8 mouse cellular contexts compared by ENCODE assay signal in genomic region chr10:63065988-63066387, GRCm38 (mm10). TPM values are rescaled to one million over a fixed set of nuclear protein-coding genes. Genes with fewer than 3 reads are reported as not detected.
DNase-seq lines count a peak whose midpoint lies in the region; ATAC-seq lines count a peak whose summit lies in the region.

No protein-coding gene starts in this region.

- no peaks in the 10 kb centered on the region; the same call in 1 of the 2 replicates for H3K9me3 ChIP-seq in embryonic facial prominence, embryonic 12.5 days
- H3K9me3 ChIP-seq in heart, embryonic 10.5 days, result no peaks in the 10 kb centered on the region
- H3K9me3 ChIP-seq in kidney, embryonic 16.5 days (ENCODE audit: low read length), result 0 out of 2 replicates have a peak, but pooled peaks cover 4% of the 10 kb centered on the region
- H3K9me3 ChIP-seq in liver, embryonic 11.5 days (ENCODE audit: control insufficient read depth, low read length), result no peaks in the 10 kb centered on the region
- H3K9me3 ChIP-seq in neural tube, embryonic 13.5 days, result no peaks in the 10 kb centered on the region
- H3K9me3 ChIP-seq in stomach, embryonic 16.5 days (replicated peaks; ENCODE audit: control insufficient read depth, low read length), result no peaks in the 10 kb centered on the region

- H3K27ac ChIP-seq in embryonic facial prominence, embryonic 12.5 days, result no peak overlapping the region
- no peak overlapping the region for H3K27ac ChIP-seq in heart, embryonic 10.5 days
- no peak overlapping the region for H3K27ac ChIP-seq in kidney, embryonic 16.5 days (ENCODE audit: low read length)
- H3K27ac ChIP-seq in liver, embryonic 11.5 days (ENCODE audit: low read depth, low read length), result no peak overlapping the region
- no peak overlapping the region for H3K27ac ChIP-seq in neural tube, embryonic 13.5 days (replicated peaks)
- no peak overlapping the region for H3K27ac ChIP-seq in stomach, embryonic 16.5 days (ENCODE audit: low read length)

- H3K4me2 ChIP-seq in embryonic facial prominence, embryonic 12.5 days (replicated peaks), result no peak overlapping the region
- no peak overlapping the region for H3K4me2 ChIP-seq in kidney, embryonic 16.5 days (replicated peaks; ENCODE audit: low read depth, low read length)
- H3K4me2 ChIP-seq in liver, embryonic 11.5 days, result no peak overlapping the region
- H3K4me2 ChIP-seq in neural tube, embryonic 13.5 days, result no peak overlapping the region
- H3K4me2 ChIP-seq in stomach, embryonic 16.5 days (ENCODE audit: low read depth, low read length), result no peak overlapping the region

- H3K36me3 ChIP-seq in embryonic facial prominence, embryonic 12.5 days, result no peaks in the 10 kb centered on the region
- no peaks in the 10 kb centered on the region for H3K36me3 ChIP-seq in heart, embryonic 10.5 days
- 0 out of 2 replicates have a peak, but pooled peaks cover 2% of the 10 kb centered on the region for H3K36me3 ChIP-seq in kidney, embryonic 16.5 days (ENCODE audit: insufficient read depth, low read length)
- no peaks in the 10 kb centered on the region for H3K36me3 ChIP-seq in liver, embryonic 11.5 days (ENCODE audit: control insufficient read depth, insufficient read depth, low read length)
- H3K36me3 ChIP-seq in neural tube, embryonic 13.5 days, result no peaks in the 10 kb centered on the region
- H3K36me3 ChIP-seq in stomach, embryonic 16.5 days (ENCODE audit: control insufficient read depth, insufficient read depth, low read length), result no peaks in the 10 kb centered on the region

- H3K9ac ChIP-seq in embryonic facial prominence, embryonic 12.5 days, result no peak overlapping the region
- no peak overlapping the region for H3K9ac ChIP-seq in kidney, embryonic 16.5 days (replicated peaks; ENCODE audit: low read length)
- H3K9ac ChIP-seq in liver, embryonic 11.5 days (ENCODE audit: low read depth, low read length), result no peak overlapping the region
- no peak overlapping the region for H3K9ac ChIP-seq in neural tube, embryonic 13.5 days
- no peak overlapping the region for H3K9ac ChIP-seq in stomach, embryonic 16.5 days (ENCODE audit: low read length)

- H3K4me3 ChIP-seq in embryonic facial prominence, embryonic 12.5 days, result no peak overlapping the region
- no peak overlapping the region for H3K4me3 ChIP-seq in heart, embryonic 10.5 days
- H3K4me3 ChIP-seq in kidney, embryonic 16.5 days (ENCODE audit: low read length), result no peak overlapping the region
- no peak overlapping the region for H3K4me3 ChIP-seq in liver, embryonic 11.5 days (ENCODE audit: low read depth, low read length)
- H3K4me3 ChIP-seq in neural tube, embryonic 13.5 days, result no peak overlapping the region
- H3K4me3 ChIP-seq in stomach, embryonic 16.5 days (replicated peaks; ENCODE audit: low read length), result no peak overlapping the region

- peak; percentile 68 for ATAC-seq in embryonic facial prominence, embryonic 12.5 days (ENCODE audit: insufficient number of reproducible peaks, insufficient read depth, low FRiP score, low TSS enrichment)
- ATAC-seq in kidney, embryonic 16.5 days (ENCODE audit: low FRiP score, low TSS enrichment), result peak; percentile 80
- peak; percentile 56; the same call in 1 of the 2 replicates for ATAC-seq in liver, embryonic 11.5 days (replicated peaks; ENCODE audit: low FRiP score)
- ATAC-seq in neural tube, embryonic 13.5 days (ENCODE audit: low read depth), result peak; percentile 73
- ATAC-seq in stomach, embryonic 16.5 days (ENCODE audit: insufficient read depth, low FRiP score), result peak; percentile 61; the same call in 1 of the 2 replicates

- WGBS in embryonic facial prominence, embryonic 12.5 days, result 8% methylated on average over 5 of the region's 5 CpGs
- WGBS in heart, embryonic 10.5 days, result 10% methylated on average over 5 of the region's 5 CpGs
- 4% methylated on average over 5 of the region's 5 CpGs for WGBS in kidney, embryonic 16.5 days
- WGBS in liver, embryonic 11.5 days, result 19% methylated on average over 5 of the region's 5 CpGs
- WGBS in neural tube, embryonic 13.5 days, result 4% methylated on average over 5 of the region's 5 CpGs
- WGBS in stomach, embryonic 16.5 days, result 12% methylated on average over 5 of the region's 5 CpGs

- no peaks in the 10 kb centered on the region for H3K27me3 ChIP-seq in embryonic facial prominence, embryonic 12.5 days
- H3K27me3 ChIP-seq in heart, embryonic 10.5 days (ENCODE audit: insufficient read depth, poor library complexity, severe bottlenecking), result peaks cover 7% of the 10 kb centered on the region; the same call in 1 of the 2 replicates
- H3K27me3 ChIP-seq in kidney, embryonic 16.5 days (ENCODE audit: insufficient read depth, low read length), result no peaks in the 10 kb centered on the region
- H3K27me3 ChIP-seq in liver, embryonic 11.5 days (replicated peaks; ENCODE audit: control insufficient read depth, insufficient read depth, low read length), result no peaks in the 10 kb centered on the region
- no peaks in the 10 kb centered on the region for H3K27me3 ChIP-seq in neural tube, embryonic 13.5 days
- H3K27me3 ChIP-seq in stomach, embryonic 16.5 days (ENCODE audit: control insufficient read depth, insufficient read depth, low read length), result no peaks in the 10 kb centered on the region

- DNase-seq in A20 (ENCODE audit: low read depth, low spot score), result peak; percentile 77
- DNase-seq in adrenal gland, postnatal 25 days, result peak; percentile 76
- peak; percentile 86 for DNase-seq in heart, embryonic 10.5 days (ENCODE audit: low spot score)
- peak; percentile 61 for DNase-seq in liver, embryonic 11.5 days (ENCODE audit: low spot score)

- H3K4me1 ChIP-seq in embryonic facial prominence, embryonic 12.5 days, result no peaks in the 10 kb centered on the region
- H3K4me1 ChIP-seq in heart, embryonic 10.5 days, result no peaks in the 10 kb centered on the region
- 0 out of 2 replicates have a peak, but pooled peaks cover 3% of the 10 kb centered on the region for H3K4me1 ChIP-seq in kidney, embryonic 16.5 days (ENCODE audit: insufficient read depth, low read length)
- no peaks in the 10 kb centered on the region for H3K4me1 ChIP-seq in liver, embryonic 11.5 days (replicated peaks; ENCODE audit: control insufficient read depth, insufficient read depth, low read length)
- 0 out of 2 replicates have a peak, but pooled peaks cover 2% of the 10 kb centered on the region for H3K4me1 ChIP-seq in neural tube, embryonic 13.5 days (replicated peaks)
- no peaks in the 10 kb centered on the region for H3K4me1 ChIP-seq in stomach, embryonic 16.5 days (ENCODE audit: control insufficient read depth, insufficient read depth, low read length)

RNA-seq across cellular contexts. Expression of gene Pbld1, which starts 6.0 kb away (rescaled TPM):
- total RNA-seq in adrenal gland, postnatal 25 days (2021), result 1.8 and 5.3 TPM in 2 replicates
- 1.4 and 2.1 TPM in 2 replicates for polyA plus RNA-seq in embryonic facial prominence, embryonic 12.5 days (2016; fragmentation: Nextera tagmentation; extraction: Ambion mirVana)
- polyA plus RNA-seq in heart, embryonic 10.5 days (2016; fragmentation: Nextera tagmentation; extraction: Ambion mirVana), result 0.42 and 1.7 TPM in 2 replicates
- polyA plus RNA-seq in kidney, embryonic 16.5 days (2015; fragmentation: Nextera tagmentation; extraction: Ambion mirVana), result 9.6 and 10.6 TPM in 2 replicates
- 1.9 and 2.5 TPM in 2 replicates for polyA plus RNA-seq in liver, embryonic 11.5 days (2014; fragmentation: Nextera tagmentation; extraction: Ambion mirVana)
- polyA plus RNA-seq in neural tube, embryonic 13.5 days (2015; fragmentation: Nextera tagmentation; extraction: Ambion mirVana), result 0.56 and 0.99 TPM in 2 replicates
- 6.1 and 6.9 TPM in 2 replicates for polyA plus RNA-seq in stomach, embryonic 16.5 days (2015; fragmentation: Nextera tagmentation; extraction: Ambion mirVana)

RNA-seq across cellular contexts. Expression of gene Atoh7, which starts 33.5 kb away (rescaled TPM):
- total RNA-seq in adrenal gland, postnatal 25 days (2021), result not detected in 2 replicates
- 11.5 and 16.1 TPM in 2 replicates for polyA plus RNA-seq in embryonic facial prominence, embryonic 12.5 days (2016; fragmentation: Nextera tagmentation; extraction: Ambion mirVana)
- not detected in 2 replicates for polyA plus RNA-seq in heart, embryonic 10.5 days (2016; fragmentation: Nextera tagmentation; extraction: Ambion mirVana)
- polyA plus RNA-seq in kidney, embryonic 16.5 days (2015; fragmentation: Nextera tagmentation; extraction: Ambion mirVana), result not detected in 2 replicates
- polyA plus RNA-seq in liver, embryonic 11.5 days (2014; fragmentation: Nextera tagmentation; extraction: Ambion mirVana), result not detected in 2 replicates
- polyA plus RNA-seq in neural tube, embryonic 13.5 days (2015; fragmentation: Nextera tagmentation; extraction: Ambion mirVana), result 0.36 and 0.89 TPM in 2 replicates
- not detected in 2 replicates for polyA plus RNA-seq in stomach, embryonic 16.5 days (2015; fragmentation: Nextera tagmentation; extraction: Ambion mirVana)

RNA-seq across cellular contexts. Expression of gene Pbld2, which starts 41.9 kb away (rescaled TPM):
- total RNA-seq in adrenal gland, postnatal 25 days (2021), result 3.4 and 4.3 TPM in 2 replicates
- polyA plus RNA-seq in embryonic facial prominence, embryonic 12.5 days (2016; fragmentation: Nextera tagmentation; extraction: Ambion mirVana), result 0.52 and 0.92 TPM in 2 replicates
- polyA plus RNA-seq in heart, embryonic 10.5 days (2016; fragmentation: Nextera tagmentation; extraction: Ambion mirVana), result 0.27 and 0.77 TPM in 2 replicates
- 5.0 and 6.1 TPM in 2 replicates for polyA plus RNA-seq in kidney, embryonic 16.5 days (2015; fragmentation: Nextera tagmentation; extraction: Ambion mirVana)
- polyA plus RNA-seq in liver, embryonic 11.5 days (2014; fragmentation: Nextera tagmentation; extraction: Ambion mirVana), result 0.73 and 1.2 TPM in 2 replicates
- 0.84 and 1.5 TPM in 2 replicates for polyA plus RNA-seq in neural tube, embryonic 13.5 days (2015; fragmentation: Nextera tagmentation; extraction: Ambion mirVana)
- polyA plus RNA-seq in stomach, embryonic 16.5 days (2015; fragmentation: Nextera tagmentation; extraction: Ambion mirVana), result 5.2 and 5.9 TPM in 2 replicates

RNA-seq across cellular contexts. Expression of gene Hnrnph3, which starts 42.0 kb away (rescaled TPM):
- 55.2 and 55.8 TPM in 2 replicates for total RNA-seq in adrenal gland, postnatal 25 days (2021)
- polyA plus RNA-seq in embryonic facial prominence, embryonic 12.5 days (2016; fragmentation: Nextera tagmentation; extraction: Ambion mirVana), result 165 and 176 TPM in 2 replicates
- polyA plus RNA-seq in heart, embryonic 10.5 days (2016; fragmentation: Nextera tagmentation; extraction: Ambion mirVana), result 83.7 and 115 TPM in 2 replicates
- 116 and 138 TPM in 2 replicates for polyA plus RNA-seq in kidney, embryonic 16.5 days (2015; fragmentation: Nextera tagmentation; extraction: Ambion mirVana)
- 52.6 and 57.1 TPM in 2 replicates for polyA plus RNA-seq in liver, embryonic 11.5 days (2014; fragmentation: Nextera tagmentation; extraction: Ambion mirVana)
- polyA plus RNA-seq in neural tube, embryonic 13.5 days (2015; fragmentation: Nextera tagmentation; extraction: Ambion mirVana), result 165 and 189 TPM in 2 replicates
- polyA plus RNA-seq in stomach, embryonic 16.5 days (2015; fragmentation: Nextera tagmentation; extraction: Ambion mirVana), result 84.1 and 86.5 TPM in 2 replicates
